Mouse (Mus musculus): ENCODE data around the gene Anapc15.

- TF ChIP-seq CTCF (IDR thresholded peaks at IDR 0.05; ENCODE audit: control insufficient read depth, insufficient read depth, insufficient read length) (no peak), MYOG (IDR thresholded peaks at IDR 0.05; ENCODE audit: control insufficient read depth, extremely low read depth, insufficient read length) (no peak)
Observed at GRCm38 (mm10) chr7:101860978-101861377, 2.5 kb upstream of the Anapc15 start.

All from C2C12 (cell line).